Mouse (Mus musculus): ENCODE measurements around the gene Gm16253. TPM values are rescaled to one million over a fixed set of nuclear protein-coding genes. Genes with fewer than 3 reads are reported as not detected.

Gene Gm16253
- polyA plus RNA-seq, 1 experiment: not detected

DNA sequence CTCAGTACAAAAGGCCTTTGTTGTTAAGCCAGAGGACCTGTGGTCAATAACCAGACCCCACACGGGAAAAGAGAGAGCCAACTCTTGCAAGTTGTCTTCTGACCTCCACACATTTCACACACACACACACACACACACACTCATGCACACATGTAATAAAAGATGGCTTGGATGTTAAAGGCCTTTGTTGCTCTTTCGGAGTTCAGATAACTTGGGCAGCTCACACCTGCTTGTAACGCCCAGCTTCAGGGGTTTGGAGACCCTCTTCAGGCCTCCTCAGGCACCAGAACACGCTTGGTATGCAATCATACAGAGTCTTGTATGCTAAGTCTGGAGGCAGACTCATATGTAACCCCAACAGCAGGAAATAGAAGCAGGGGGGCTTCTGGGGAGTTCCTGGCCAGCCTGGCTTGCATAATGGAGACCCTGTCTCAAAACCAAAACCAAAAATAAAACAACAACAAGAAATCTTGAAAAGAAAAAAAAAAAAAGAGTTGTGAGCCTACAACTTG is 2.5 kb downstream of the Gm16253 start:
- peak overlapping the region; percentile 35 for H3K4me3 ChIP-seq (replicated peaks; ENCODE audit: extremely low read depth, low read depth, low read length)
- no peak for TF ChIP-seq CTCF (IDR thresholded peaks at IDR 0.05; ENCODE audit: insufficient read depth, low read length)
- TF ChIP-seq POLR2A (IDR thresholded peaks at IDR 0.05; ENCODE audit: borderline replicate concordance, extremely low read depth, low read depth, low read length): no peak
- 72% methylated on average over 4 of the region's 4 CpGs for WGBS
- H3K4me1 ChIP-seq (ENCODE audit: control insufficient read depth, insufficient read depth, low read length): peaks cover 31% of the 10 kb centered on the region
- peak; percentile 13 for DNase-seq

GRCm38 (mm10) chr3:96579885-96580454 is 3.2 kb downstream of the Gm16253 start:
- DNase-seq: peak; percentile 90
- H3K4me3 ChIP-seq (replicated peaks; ENCODE audit: extremely low read depth, low read depth, low read length): peak overlapping the region; percentile 35
- peak; percentile 46; the same call in 1 of the 2 replicates for TF ChIP-seq POLR2A (IDR thresholded peaks at IDR 0.05; ENCODE audit: borderline replicate concordance, extremely low read depth, low read depth, low read length)
- peak; percentile 100 for TF ChIP-seq CTCF (IDR thresholded peaks at IDR 0.05; ENCODE audit: insufficient read depth, low read length)
- H3K4me1 ChIP-seq (ENCODE audit: control insufficient read depth, insufficient read depth, low read length): peaks cover 31% of the 10 kb centered on the region
- WGBS: 5% methylated on average over 16 of the region's 16 CpGs

- Histone ChIP-seq H3K4me3 (replicated peaks; ENCODE audit: extremely low read depth, low read depth, low read length) (no peak overlapping the region), H3K4me1 (ENCODE audit: control insufficient read depth, insufficient read depth, low read length) (peaks cover 19% of the 10 kb centered on the region)
- 77% methylated on average over 6 of the region's 6 CpGs for WGBS
- peak; percentile 3 for DNase-seq
- TF ChIP-seq POLR2A (IDR thresholded peaks at IDR 0.05; ENCODE audit: borderline replicate concordance, extremely low read depth, low read depth, low read length): no peak
- no peak for TF ChIP-seq CTCF (IDR thresholded peaks at IDR 0.05; ENCODE audit: insufficient read depth, low read length)
These were observed 4.4 kb downstream of the Gm16253 start for GRCm38 (mm10) chr3:96581141-96581540.

GRCm38 (mm10) chr3:96581771-96582515 is 5.2 kb downstream of the Gm16253 start:
- no peak for DNase-seq
- 84% methylated on average over 16 of the region's 16 CpGs for WGBS
- Histone ChIP-seq H3K4me1 (ENCODE audit: control insufficient read depth, insufficient read depth, low read length) (peaks cover 17% of the 10 kb centered on the region), H3K4me3 (replicated peaks; ENCODE audit: extremely low read depth, low read depth, low read length) (no peak overlapping the region)
- TF ChIP-seq CTCF (IDR thresholded peaks at IDR 0.05; ENCODE audit: insufficient read depth, low read length) (no peak), POLR2A (IDR thresholded peaks at IDR 0.05; ENCODE audit: borderline replicate concordance, extremely low read depth, low read depth, low read length) (no peak)

GRCm38 (mm10) chr3:96583386-96583785 is 6.6 kb downstream of the Gm16253 start:
- no peak overlapping the region for H3K4me3 ChIP-seq (replicated peaks; ENCODE audit: extremely low read depth, low read depth, low read length)
- H3K4me1 ChIP-seq (ENCODE audit: control insufficient read depth, insufficient read depth, low read length): peaks cover 9% of the 10 kb centered on the region
- WGBS: 91% methylated on average over 5 of the region's 5 CpGs
- TF ChIP-seq POLR2A (IDR thresholded peaks at IDR 0.05; ENCODE audit: borderline replicate concordance, extremely low read depth, low read depth, low read length) (no peak), CTCF (IDR thresholded peaks at IDR 0.05; ENCODE audit: insufficient read depth, low read length) (no peak)
- DNase-seq: no peak

GRCm38 (mm10) chr3:96590657-96591056 is 13.9 kb downstream of the Gm16253 start:
- no peak for TF ChIP-seq POLR2A (IDR thresholded peaks at IDR 0.05; ENCODE audit: borderline replicate concordance, extremely low read depth, low read depth, low read length)
- no peak for TF ChIP-seq CTCF (IDR thresholded peaks at IDR 0.05; ENCODE audit: insufficient read depth, low read length)

DNA sequence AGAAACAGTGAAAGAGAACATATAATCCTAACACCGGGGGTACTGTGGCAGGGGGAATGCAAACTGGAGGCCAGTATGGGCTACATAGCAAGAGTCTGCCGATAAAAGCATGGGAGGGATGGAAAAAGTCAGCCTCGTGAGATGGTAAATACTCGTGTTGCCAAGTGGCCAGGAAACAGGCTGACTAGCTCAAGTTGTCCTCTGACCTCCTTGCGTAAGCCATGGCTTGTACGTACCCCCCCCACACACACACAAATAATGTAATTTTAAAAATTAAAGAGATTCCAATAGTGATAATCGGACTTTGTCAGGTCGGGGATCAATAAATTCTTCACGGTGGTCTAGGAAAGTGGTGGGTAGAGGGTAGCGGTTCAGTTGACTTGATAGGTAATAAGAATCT is 16.6 kb downstream of the Gm16253 start:
- Histone ChIP-seq H3K4me1 (ENCODE audit: control insufficient read depth, insufficient read depth, low read length) (peaks cover 10% of the 10 kb centered on the region), H3K4me3 (replicated peaks; ENCODE audit: extremely low read depth, low read depth, low read length) (peak overlapping the region; percentile 90)
- no peak for TF ChIP-seq POLR2A (IDR thresholded peaks at IDR 0.05; ENCODE audit: borderline replicate concordance, extremely low read depth, low read depth, low read length)
- no peak for TF ChIP-seq CTCF (IDR thresholded peaks at IDR 0.05; ENCODE audit: insufficient read depth, low read length)
- no peak for DNase-seq
- WGBS: under 1% methylated on average over 10 of the region's 10 CpGs

More at GRCm38 (mm10) chr3:96590657-96591056, 13.9 kb downstream of the Gm16253 start:
- Histone ChIP-seq H3K4me3 (replicated peaks; ENCODE audit: extremely low read depth, low read depth, low read length) (no peak overlapping the region), H3K4me1 (ENCODE audit: control insufficient read depth, insufficient read depth, low read length) (no peaks in the 10 kb centered on the region; the same call in 1 of the 2 replicates)
- DNase-seq: no peak
- WGBS: 82% methylated on average over 4 of the region's 4 CpGs

- under 1% methylated on average over 37 of the region's 38 CpGs for WGBS
- TF ChIP-seq POLR2A (IDR thresholded peaks at IDR 0.05; ENCODE audit: borderline replicate concordance, extremely low read depth, low read depth, low read length) (peak; percentile 77; the same call in 1 of the 2 replicates), CTCF (IDR thresholded peaks at IDR 0.05; ENCODE audit: insufficient read depth, low read length) (no peak)
- H3K4me3 ChIP-seq (replicated peaks; ENCODE audit: extremely low read depth, low read depth, low read length): peak within 1 kb of the TSS; percentile 90
- H3K4me1 ChIP-seq (ENCODE audit: control insufficient read depth, insufficient read depth, low read length): peaks cover 10% of the 10 kb centered on the region
- peak; percentile 95 for DNase-seq
These were observed 17.2 kb downstream of the Gm16253 start, which contains the start of gene Polr3gl for GRCm38 (mm10) chr3:96593790-96594560. Polr3gl (minus strand) TSS chr3:96594181.

GRCm38 (mm10) chr3:96594851-96595250 is 18.1 kb downstream of the Gm16253 start:
- DNase-seq: no peak
- no peak for TF ChIP-seq POLR2A (IDR thresholded peaks at IDR 0.05; ENCODE audit: borderline replicate concordance, extremely low read depth, low read depth, low read length)
- no peak for TF ChIP-seq CTCF (IDR thresholded peaks at IDR 0.05; ENCODE audit: insufficient read depth, low read length)
- Histone ChIP-seq H3K4me1 (ENCODE audit: control insufficient read depth, insufficient read depth, low read length) (peaks cover 10% of the 10 kb centered on the region), H3K4me3 (replicated peaks; ENCODE audit: extremely low read depth, low read depth, low read length) (no peak overlapping the region)
- 90% methylated on average over 5 of the region's 5 CpGs for WGBS

All from lung, adult 2 months (tissue).